Mouse (Mus musculus): ENCODE measurements around the gene Zfp287. TPM values are rescaled to one million over a fixed set of nuclear protein-coding genes. Genes with fewer than 3 reads are reported as not detected.

Zfp287 gene
- polyA plus RNA-seq, 1 experiment = 0.90 TPM

Other genes with a start within 250 kb of the Zfp287 start
- 11.1 TPM for gene Cenpv, start 192.6 kb downstream of the Zfp287 start, polyA plus RNA-seq (2012; fragmentation: generic; extraction: Trizol)
- 2,028 TPM for gene Ubb, start 180.7 kb downstream of the Zfp287 start, polyA plus RNA-seq (2012; fragmentation: generic; extraction: Trizol)
- 5.4 TPM for gene Trpv2, start 157.4 kb downstream of the Zfp287 start, polyA plus RNA-seq (2012; fragmentation: generic; extraction: Trizol)
- gene Lrrc75a, start 83.4 kb downstream of the Zfp287 start, polyA plus RNA-seq (2012; fragmentation: generic; extraction: Trizol) = 19.5 TPM
- 29.2 TPM for gene Mmgt2, start 83.2 kb downstream of the Zfp287 start, polyA plus RNA-seq (2012; fragmentation: generic; extraction: Trizol)
- not detected for gene Gm10428, start 21.2 kb upstream of the Zfp287 start, polyA plus RNA-seq (2012; fragmentation: generic; extraction: Trizol)
- not detected for gene Zfp286, start 57.6 kb upstream of the Zfp287 start, polyA plus RNA-seq (2012; fragmentation: generic; extraction: Trizol)
- gene Trim16, start 88.3 kb upstream of the Zfp287 start, polyA plus RNA-seq (2012; fragmentation: generic; extraction: Trizol) = 16.9 TPM
- not detected for gene Fbxw10, start 115.2 kb upstream of the Zfp287 start, polyA plus RNA-seq (2012; fragmentation: generic; extraction: Trizol)
- gene Tvp23b, start 147.6 kb upstream of the Zfp287 start, polyA plus RNA-seq (2012; fragmentation: generic; extraction: Trizol) = 18.2 TPM
- not detected for gene Cdrt4, start 219.3 kb upstream of the Zfp287 start, polyA plus RNA-seq (2012; fragmentation: generic; extraction: Trizol)

Measured in myocyte (in vitro differentiated cells).